Mouse (Mus musculus) hindlimb bud, embryonic 11.5 days (tissue): ENCODE measurements at regions not wholly inside any gene's neighbourhood (a gene's known extent, or its start where the extent isn't known, plus 50 kb on each side); places are given as distances from the start of the nearest gene placed in this dataset.

Experiments
- DNase-seq: peaks from one replicate; pipeline ENCODE4 v3.0.0-alpha.2; 2012; ENCODE audit warnings: low read depth, low spot score; ENCODE audit errors: extremely low spot score

DNA sequence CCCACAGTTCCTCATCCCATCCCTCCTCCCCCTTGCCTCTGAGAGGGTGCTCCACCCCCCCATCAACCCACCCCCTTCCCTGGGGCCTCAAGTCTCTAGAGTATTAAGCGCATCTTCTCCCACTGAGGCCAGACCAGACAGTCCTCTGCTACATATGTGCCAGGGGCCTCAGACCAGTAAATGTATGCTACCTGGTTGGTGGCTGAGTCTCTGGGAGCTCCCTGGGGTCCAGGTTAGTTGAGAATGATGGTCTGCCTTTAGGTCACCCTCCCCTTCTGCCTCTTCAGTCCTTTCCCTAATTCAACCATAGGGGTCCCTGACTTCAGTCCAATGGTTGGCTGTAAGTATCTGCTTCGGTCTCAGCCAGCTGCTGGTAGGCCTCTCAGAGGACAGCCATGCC is 58.9 kb upstream of the Ubr2 start:
- DNase-seq, result no peak

DNA sequence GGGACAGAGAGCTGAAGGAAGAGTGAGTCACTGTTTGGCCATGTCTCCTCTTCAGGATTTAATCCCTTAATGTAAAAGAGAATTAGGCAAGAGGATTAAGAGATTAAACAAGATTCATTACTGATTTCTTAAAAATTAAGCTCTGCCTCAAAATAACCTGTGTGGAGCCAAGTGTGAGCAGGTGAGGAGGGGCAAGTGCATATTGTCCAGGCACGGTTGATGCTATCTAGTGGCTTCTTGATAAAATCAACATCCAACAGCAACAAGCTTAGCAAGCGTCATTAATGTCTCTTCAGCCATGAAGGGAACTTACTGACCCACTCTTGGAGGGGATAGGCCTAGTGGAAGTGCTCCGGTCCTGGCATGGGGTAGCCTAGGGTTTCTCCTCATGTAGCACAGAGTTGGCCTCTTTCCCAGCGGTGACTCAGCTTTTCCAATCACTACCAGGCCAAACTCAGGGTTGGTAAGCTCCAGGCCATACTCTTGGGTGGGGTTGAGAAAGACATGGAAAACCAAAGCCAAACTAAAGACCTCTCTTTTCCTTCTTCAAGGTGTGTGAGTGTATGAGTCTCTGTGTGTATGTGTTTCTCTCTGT is 55.0 kb upstream of the Ubr2 start:
- no peak for DNase-seq

DNA sequence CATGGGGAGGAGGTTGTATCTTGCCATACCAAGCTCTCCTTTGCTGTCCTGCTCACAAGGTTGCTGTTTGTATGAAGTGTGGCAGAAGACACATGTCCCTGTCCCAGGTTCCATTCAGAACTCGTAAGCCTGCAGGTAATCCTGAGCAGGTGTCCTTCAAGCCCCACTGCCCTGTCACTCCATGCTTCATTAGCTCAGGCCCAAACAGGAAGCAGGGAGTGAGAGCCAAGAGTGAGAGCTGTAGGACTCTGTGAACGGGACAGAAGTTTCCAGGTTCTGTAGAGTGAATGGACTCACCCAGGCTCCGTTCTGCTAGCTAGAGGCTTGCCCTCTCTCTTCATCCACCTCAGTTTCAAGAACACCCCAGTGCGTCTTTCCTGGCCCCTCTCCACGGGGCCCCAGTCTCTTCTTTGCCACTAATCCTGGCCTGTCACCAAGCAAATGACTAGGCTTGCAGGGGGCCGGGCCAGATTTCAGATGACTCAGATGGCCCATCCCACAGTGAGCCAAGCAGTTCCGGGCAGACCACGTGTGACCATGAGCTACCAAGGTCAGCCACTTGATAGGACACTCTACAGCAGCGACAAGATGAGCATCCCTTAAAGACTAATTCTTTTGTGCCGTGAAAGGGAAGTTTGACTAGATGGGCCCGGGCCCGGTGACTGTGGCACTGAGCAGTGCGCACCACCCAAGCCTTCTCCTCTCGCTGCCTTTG is 54.4 kb upstream of the Ubr2 start:
- no peak for DNase-seq

DNA sequence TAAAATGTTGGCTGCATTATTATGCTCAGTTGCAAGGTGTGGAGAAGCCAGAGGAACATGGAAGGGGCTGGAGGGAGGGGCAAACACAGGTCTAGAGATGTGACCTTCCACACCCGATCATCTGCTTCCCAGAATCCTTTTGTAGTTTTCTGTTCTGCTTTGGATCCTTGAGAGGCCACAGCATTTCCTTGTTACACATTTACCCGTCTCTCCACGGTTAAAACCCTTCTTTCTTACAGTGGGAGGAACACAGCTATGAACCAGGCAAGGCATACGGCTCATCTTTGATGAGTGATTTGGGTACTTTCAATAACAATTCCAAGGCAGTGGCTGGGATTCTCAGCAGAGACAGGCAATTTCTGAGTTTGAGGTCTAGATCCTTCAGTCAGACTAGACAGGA is 53.6 kb upstream of the Ubr2 start:
- no peak for DNase-seq

DNA sequence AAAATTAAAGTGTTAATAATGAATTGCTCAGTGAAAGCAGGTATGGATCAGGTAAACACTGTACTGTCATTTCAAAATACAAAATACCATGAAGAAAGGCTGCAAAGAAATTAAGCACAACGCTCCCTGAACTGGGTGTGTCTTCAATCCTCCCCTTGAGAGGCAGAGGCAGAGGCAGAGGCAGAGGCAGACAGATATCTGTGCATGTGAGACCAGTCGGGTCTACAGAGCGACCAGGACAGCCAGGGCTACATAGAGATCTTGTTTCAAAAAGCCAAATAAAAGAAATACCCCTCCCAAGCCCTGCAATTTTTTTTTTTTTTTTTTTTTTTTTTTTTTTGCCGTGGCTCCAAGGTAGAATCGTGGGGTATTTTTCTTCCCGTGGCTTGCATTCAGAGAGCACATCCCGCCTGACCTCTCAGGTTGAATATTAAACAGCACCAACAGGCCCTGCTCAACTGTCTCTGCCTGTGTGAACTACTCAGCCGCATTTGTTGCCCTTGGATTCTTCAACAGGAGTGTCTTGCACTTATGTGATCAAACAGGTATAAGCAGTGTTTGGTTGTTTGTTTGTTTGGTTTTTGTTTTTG is 50.8 kb upstream of the Ubr2 start:
- DNase-seq, result no peak
